Mouse (Mus musculus): ENCODE data around the gene Higd2a. TPM values are rescaled to one million over a fixed set of nuclear protein-coding genes. Genes with fewer than 3 reads are reported as not detected.

Gene Higd2a
- total and polyA plus RNA-seq, 3 experiments: 51.6 to 106 (median 86.0) TPM

DNA sequence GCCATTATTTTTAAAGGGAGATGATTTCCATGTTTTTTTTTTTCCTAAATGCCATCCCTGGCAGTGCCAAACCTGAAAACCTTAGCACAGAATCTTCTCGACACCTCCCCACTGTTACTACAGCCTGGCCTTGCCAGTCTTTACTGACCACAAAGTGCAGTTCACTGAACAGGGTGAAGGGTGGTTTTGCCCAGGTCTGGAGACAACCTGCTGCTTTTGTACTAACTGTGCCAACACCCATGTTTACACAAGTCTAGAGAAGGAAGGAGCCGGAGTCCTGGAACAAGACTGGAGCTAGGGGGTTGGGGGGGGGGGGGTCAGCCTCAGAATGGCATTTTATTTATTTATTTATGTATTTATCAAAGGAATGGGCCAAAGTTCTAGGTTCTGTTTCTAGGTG is 8.6 kb upstream of the Higd2a start:
- in situ Hi-C loops (cut with MboI; ENCODE audit: low pct_ligation_motif_present, low pct_unique_long_range_greater_than_20kb, low sequenced_read_pairs) (no loop called here), dilution Hi-C loops (cut with MboI; ENCODE audit: extremely low pct_ligation_motif_present, extremely low pct_unique_long_range_greater_than_20kb, low sequenced_read_pairs) (no loop called here)
- H3K9ac ChIP-seq (ENCODE audit: insufficient read depth, low read depth): no peak overlapping the region
- no peaks in the 10 kb centered on the region for H3K79me2 ChIP-seq (replicated peaks; ENCODE audit: control insufficient read depth, extremely low read depth, insufficient read depth, poor library complexity, severe bottlenecking)
- H3K27ac ChIP-seq (ENCODE audit: insufficient read depth, low read depth): no peak overlapping the region
- H3K9me3 ChIP-seq (replicated peaks; ENCODE audit: low read length): no peaks in the 10 kb centered on the region
- TF ChIP-seq SMC3 (IDR thresholded peaks at IDR 0.05; ENCODE audit: low read depth, low read length) (no peak), MEF2A (IDR thresholded peaks at IDR 0.05; ENCODE audit: borderline replicate concordance, low read depth, low read length) (no peak)
- DNase-seq (ENCODE audit: extremely low read depth): no peak
- H3K36me3 ChIP-seq (replicated peaks in 1 of 2; ENCODE audit: control insufficient read depth in 1 of 2, insufficient read depth in 1 of 2, low read length in 1 of 2): peaks cover 52 to 73% of the 10 kb centered on the region in 2 experiments
- peaks cover 10 to 19% of the 10 kb centered on the region in 2 experiments; a peak in 3 of 4 replicates for H3K4me1 ChIP-seq (ENCODE audit: control insufficient read depth in 1 of 2, insufficient read depth in 2 of 2)
- no peak overlapping the region for H3K4me3 ChIP-seq (replicated peaks in 1 of 3; ENCODE audit: low read depth in 2 of 3, low read length in 2 of 3, poor library complexity in 1 of 3)
- H3K27me3 ChIP-seq (replicated peaks): no peaks in the 10 kb centered on the region
- no peak overlapping the region for H3K4me2 ChIP-seq (ENCODE audit: insufficient read depth, low read depth, poor library complexity, severe bottlenecking)

DNA sequence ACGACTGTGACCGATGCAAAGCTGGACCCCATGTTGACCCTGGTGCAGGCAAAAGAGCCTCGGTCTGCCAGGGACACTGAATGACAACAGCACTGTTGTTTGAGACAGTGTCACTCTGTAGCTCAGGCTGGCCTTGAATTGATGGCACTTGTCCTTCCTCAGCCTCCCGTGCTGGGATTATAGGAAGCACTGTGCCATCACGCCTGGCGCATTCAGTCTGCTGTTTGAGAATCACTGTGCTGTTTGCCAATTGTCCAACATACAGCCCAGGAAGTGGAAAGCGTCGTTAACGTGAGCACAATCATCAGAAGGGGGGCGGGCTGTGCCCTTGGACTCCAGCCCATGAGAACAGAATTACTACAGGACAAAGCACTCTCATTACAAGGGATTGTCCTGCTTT is 7.9 kb upstream of the Higd2a start:
- Histone ChIP-seq H3K79me2 (replicated peaks; ENCODE audit: control insufficient read depth, extremely low read depth, insufficient read depth, poor library complexity, severe bottlenecking) (no peaks in the 10 kb centered on the region), H3K9ac (ENCODE audit: insufficient read depth, low read depth) (no peak overlapping the region), H3K9me3 (replicated peaks; ENCODE audit: low read length) (no peaks in the 10 kb centered on the region), H3K36me3 (replicated peaks in 1 of 2; ENCODE audit: control insufficient read depth in 1 of 2, insufficient read depth in 1 of 2, low read length in 1 of 2) (peaks cover 52 to 77% of the 10 kb centered on the region in 2 experiments), H3K4me1 (ENCODE audit: control insufficient read depth in 1 of 2, insufficient read depth in 2 of 2) (peaks cover 10 to 23% of the 10 kb centered on the region in 2 experiments; a peak in 3 of 4 replicates), H3K4me2 (ENCODE audit: insufficient read depth, low read depth, poor library complexity, severe bottlenecking) (no peak overlapping the region), H3K27me3 (replicated peaks) (no peaks in the 10 kb centered on the region), H3K4me3 (replicated peaks in 1 of 3; ENCODE audit: low read depth in 2 of 3, low read length in 2 of 3, poor library complexity in 1 of 3) (no peak overlapping the region), H3K27ac (ENCODE audit: insufficient read depth, low read depth) (peak overlapping the region; percentile 21; the same call in 1 of the 2 replicates)
- dilution Hi-C loops (cut with MboI; ENCODE audit: extremely low pct_ligation_motif_present, extremely low pct_unique_long_range_greater_than_20kb, low sequenced_read_pairs) (no loop called here), in situ Hi-C loops (cut with MboI; ENCODE audit: low pct_ligation_motif_present, low pct_unique_long_range_greater_than_20kb, low sequenced_read_pairs) (no loop called here)
- TF ChIP-seq HCFC1 (IDR thresholded peaks at IDR 0.05; ENCODE audit: low read depth, low read length) (no peak), MXI1 (IDR thresholded peaks at IDR 0.05; ENCODE audit: low read depth, low read length) (no peak), RCOR1 (conservative IDR thresholded peaks at IDR 0.05; ENCODE audit: low read depth, low read length) (no peak), SMC3 (IDR thresholded peaks at IDR 0.05; ENCODE audit: low read depth, low read length) (no peak), ZC3H11A (IDR thresholded peaks at IDR 0.05; ENCODE audit: low read depth, low read length) (no peak), ETS1 (conservative IDR thresholded peaks at IDR 0.05; ENCODE audit: low read depth, low read length) (no peak), POLR2A (IDR thresholded peaks at IDR 0.05; ENCODE audit: low read depth, low read length) (no peak)
- no peak for DNase-seq (ENCODE audit: extremely low read depth)

DNA sequence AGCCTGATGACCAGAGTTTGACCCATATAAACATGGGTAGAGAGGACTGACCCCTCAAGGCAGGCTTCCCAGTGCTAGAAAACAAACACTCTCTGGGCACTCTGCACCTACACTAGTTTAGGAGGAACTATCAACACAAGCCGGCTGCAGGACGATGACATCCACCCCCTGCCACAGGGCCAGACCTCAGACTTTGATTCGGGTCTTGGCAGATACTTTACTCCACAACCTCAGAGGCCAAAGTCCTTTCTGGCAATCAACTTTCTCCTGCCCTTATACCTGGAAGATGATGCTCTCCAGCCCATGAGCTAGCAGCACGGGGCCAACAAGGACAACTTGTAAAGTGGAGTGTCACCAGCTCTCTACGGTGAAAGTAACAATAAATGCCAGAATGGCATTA is 7.1 kb upstream of the Higd2a start:
- Histone ChIP-seq H3K4me2 (ENCODE audit: insufficient read depth, low read depth, poor library complexity, severe bottlenecking) (no peak overlapping the region), H3K4me1 (ENCODE audit: control insufficient read depth in 1 of 2, insufficient read depth in 2 of 2) (peaks cover 9 to 25% of the 10 kb centered on the region in 2 experiments; a peak in 3 of 4 replicates), H3K9me3 (replicated peaks; ENCODE audit: low read length) (no peaks in the 10 kb centered on the region), H3K27ac (ENCODE audit: insufficient read depth, low read depth) (no peak overlapping the region), H3K4me3 (replicated peaks in 1 of 3; ENCODE audit: low read depth in 2 of 3, low read length in 2 of 3, poor library complexity in 1 of 3) (no peak overlapping the region), H3K27me3 (replicated peaks) (no peaks in the 10 kb centered on the region), H3K9ac (ENCODE audit: insufficient read depth, low read depth) (no peak overlapping the region), H3K79me2 (replicated peaks; ENCODE audit: control insufficient read depth, extremely low read depth, insufficient read depth, poor library complexity, severe bottlenecking) (peaks cover 5% of the 10 kb centered on the region; the same call in 1 of the 2 replicates), H3K36me3 (replicated peaks in 1 of 2; ENCODE audit: control insufficient read depth in 1 of 2, insufficient read depth in 1 of 2, low read length in 1 of 2) (peaks cover 52 to 83% of the 10 kb centered on the region in 2 experiments)
- TF ChIP-seq E2F4 (IDR thresholded peaks at IDR 0.05; ENCODE audit: insufficient replicate concordance, low read depth, low read length) (no peak), KAT2A (IDR thresholded peaks at IDR 0.05; ENCODE audit: insufficient replicate concordance, low read length) (no peak), MAFK (IDR thresholded peaks at IDR 0.05; ENCODE audit: insufficient replicate concordance, low read length) (no peak), MYC (IDR thresholded peaks at IDR 0.05; ENCODE audit: low read depth, low read length) (no peak), CHD1 (IDR thresholded peaks at IDR 0.05; ENCODE audit: low read depth, low read length) (no peak), JUND (conservative IDR thresholded peaks at IDR 0.05; ENCODE audit: low read depth, low read length) (no peak), USF2 (conservative IDR thresholded peaks at IDR 0.05; ENCODE audit: low read depth, low read length) (no peak), GABPA (IDR thresholded peaks at IDR 0.05; ENCODE audit: insufficient replicate concordance, low read depth, low read length) (no peak), MAZ (IDR thresholded peaks at IDR 0.05; ENCODE audit: low read depth, low read length) (no peak), EP300 (IDR thresholded peaks at IDR 0.05; ENCODE audit: low read length) (no peak), RCOR1 (conservative IDR thresholded peaks at IDR 0.05; ENCODE audit: low read depth, low read length) (no peak), ZNF384 (IDR thresholded peaks at IDR 0.05; ENCODE audit: low read depth, low read length) (no peak), RAD21 (IDR thresholded peaks at IDR 0.05; ENCODE audit: low read depth, low read length) (no peak), MAX (IDR thresholded peaks at IDR 0.05; ENCODE audit: low read length) (no peak), SIN3A (IDR thresholded peaks at IDR 0.05; ENCODE audit: low read length) (no peak), SMC3 (IDR thresholded peaks at IDR 0.05; ENCODE audit: low read depth, low read length) (no peak), ZKSCAN1 (IDR thresholded peaks at IDR 0.05; ENCODE audit: borderline replicate concordance, low read depth, low read length) (no peak)
- in situ Hi-C loops (cut with MboI; ENCODE audit: low pct_ligation_motif_present, low pct_unique_long_range_greater_than_20kb, low sequenced_read_pairs): no loop called here
- no peak for DNase-seq (ENCODE audit: extremely low read depth)
- dilution Hi-C loops (cut with MboI; ENCODE audit: extremely low pct_ligation_motif_present, extremely low pct_unique_long_range_greater_than_20kb, low sequenced_read_pairs): no loop called here

All from CH12.LX (cell line).